Mouse (Mus musculus) right cerebral cortex, adult 18-20 months (tissue): ENCODE data around the gene Aggf1.
"Not testable (repeated sequence)": the region's sequence is repeated elsewhere in the genome, so short reads cannot be mapped to it uniquely, and the experiment has no call there.

ENCODE experiments used
- DNase-seq: peaks from one replicate; pipeline ENCODE4 v3.0.0; 2022; ENCODE audit warnings: mixed read lengths

The Aggf1 gene

GRCm38 (mm10) chr13:95374701-95375553 is at the start of gene Aggf1:
TSS of gene Aggf1 (minus strand) at chr13:95375352.
- DNase-seq: peak; percentile 94

GRCm38 (mm10) chr13:95424932-95425331 is 49.8 kb upstream of the Aggf1 start:
- DNase-seq: peak; percentile 42

- DNase-seq: no peak
Observed at GRCm38 (mm10) chr13:95419204-95419749, 44.1 kb upstream of the Aggf1 start.

- no peak for DNase-seq
Observed at GRCm38 (mm10) chr13:95418575-95419203, 43.5 kb upstream of the Aggf1 start.

GRCm38 (mm10) chr13:95412257-95412656 is 37.1 kb upstream of the Aggf1 start:
- DNase-seq: no peak

- DNase-seq: no peak
Observed at GRCm38 (mm10) chr13:95393242-95393641, 18.1 kb upstream of the Aggf1 start.

GRCm38 (mm10) chr13:95389866-95390865 is 15.0 kb upstream of the Aggf1 start:
- DNase-seq: peak; percentile 73

- DNase-seq: no peak
Observed at GRCm38 (mm10) chr13:95388226-95388625, 13.1 kb upstream of the Aggf1 start.

GRCm38 (mm10) chr13:95382418-95382817 is 7.3 kb upstream of the Aggf1 start:
- DNase-seq: no peak

GRCm38 (mm10) chr13:95378696-95379095 is 3.5 kb upstream of the Aggf1 start:
- DNase-seq: no peak

- not testable (repeated sequence) for DNase-seq
Observed at GRCm38 (mm10) chr13:95376689-95377289, 1.6 kb upstream of the Aggf1 start.

GRCm38 (mm10) chr13:95375554-95375914 is 382 bp upstream of the Aggf1 start:
- no peak for DNase-seq

- no peak for DNase-seq
Observed at GRCm38 (mm10) chr13:95366356-95366755, 8.8 kb downstream of the Aggf1 start.

- DNase-seq: no peak
Observed at GRCm38 (mm10) chr13:95363440-95363839, 11.7 kb downstream of the Aggf1 start.

GRCm38 (mm10) chr13:95358223-95358622 is 16.9 kb downstream of the Aggf1 start:
- no peak for DNase-seq

GRCm38 (mm10) chr13:95348476-95348875 is 26.7 kb downstream of the Aggf1 start:
- no peak for DNase-seq

- DNase-seq: peak; percentile 85
Observed at GRCm38 (mm10) chr13:95347018-95347696, 28.0 kb downstream of the Aggf1 start.

GRCm38 (mm10) chr13:95345869-95346268 is 29.3 kb downstream of the Aggf1 start:
- DNase-seq: no peak

GRCm38 (mm10) chr13:95343470-95343869 is 31.7 kb downstream of the Aggf1 start:
- no peak for DNase-seq

GRCm38 (mm10) chr13:95336122-95336677 is 39.0 kb downstream of the Aggf1 start:
- DNase-seq: peak; percentile 30
